Mouse (Mus musculus) heart, adult 2 months (tissue): ENCODE measurements around the gene Lpar6. TPM values are rescaled to one million over a fixed set of nuclear protein-coding genes. Genes with fewer than 3 reads are reported as not detected.

ENCODE experiments used
- DNase-seq, 2 experiments: peaks; one replicate each; pipeline ENCODE4 v3.0.0; 2021
- H3K27ac ChIP-seq: fragments of 200-600 bp; 2 replicates; pipeline ENCODE4 v1.8.1; 2022
- H3K27me3 ChIP-seq: fragments of 200-500 bp; 2 replicates; pipeline ENCODE4 v1.6.1; 2012; ENCODE audit warnings: mild to moderate bottlenecking, low read length, inconsistent platforms, mixed read lengths; ENCODE audit not compliant: control insufficient read depth, insufficient read depth
- H3K36me3 ChIP-seq: fragments of 200-500 bp; 2 replicates; pipeline ENCODE4 v1.6.1; 2012; ENCODE audit warnings: low read length, inconsistent platforms; ENCODE audit not compliant: control insufficient read depth, insufficient read depth
- H3K4me1 ChIP-seq: fragments of 200-500 bp; 2 replicates; pipeline ENCODE4 v1.6.1; 2011; ENCODE audit warnings: low read length; ENCODE audit not compliant: control insufficient read depth, insufficient read depth
- H3K4me3 ChIP-seq: fragments of 200-600 bp; 2 replicates; pipeline ENCODE4 v1.8.1; 2022
- H3K79me2 ChIP-seq: fragments of 200-500 bp; replicated peaks from 2 replicates; pipeline ENCODE4 v1.6.1; 2012; ENCODE audit warnings: mild to moderate bottlenecking, inconsistent platforms, low read length, moderate library complexity, mixed read lengths; ENCODE audit not compliant: control insufficient read depth, insufficient read depth
- H3K9ac ChIP-seq: fragments of 200-500 bp; 2 replicates; pipeline ENCODE4 v1.6.1; 2012; ENCODE audit warnings: low read depth, mild to moderate bottlenecking, control low read depth, inconsistent platforms, low read length, mixed read lengths
- CTCF ChIP-seq: fragments of 200-600 bp; IDR thresholded peaks from 2 replicates; pipeline ENCODE4 v1.8.1; 2022; ENCODE audit warnings: antibody characterized with exemption, mild to moderate bottlenecking, moderate library complexity
- EP300 ChIP-seq: fragments of 200-500 bp; IDR thresholded peaks from 2 replicates; pipeline ENCODE4 v1.6.1; 2011; ENCODE audit warnings: low read depth, low read length, control low read depth; ENCODE audit not compliant: insufficient read depth
- POLR2A ChIP-seq: fragments of 200-500 bp; IDR thresholded peaks from 2 replicates; pipeline ENCODE4 v1.6.1; 2011; ENCODE audit warnings: mild to moderate bottlenecking, low read depth, low read length, control low read depth; ENCODE audit not compliant: insufficient read depth
- WGBS: fragments of 180-500 bp; shearing (Covaris S2); methylation state at CpG from one replicate; pipeline ENCODE4 v1.1.7; 2018; 5-methylcytosine and 5-hydroxymethylcytosine counted together
- intact Hi-C: fragments of 180-260 bp; cut with DNase I; formaldehyde crosslinking; loops from one replicate; pipeline ENCODE4 v1.15.1; 2025
- polyA plus RNA-seq: library from polyadenylated mRNA; depleted of rRNA; stranded (reverse); fragments of >200 nt; gene quantifications from 2 replicates; pipeline ENCODE4 v1.2.3, GENCODE M21; 2012
- total RNA-seq, 2 experiments: library from RNA; stranded (reverse); gene quantifications; 2 replicates each; pipeline ENCODE4 v1.2.3; 2021

The Lpar6 gene
- total and polyA plus RNA-seq, 3 experiments: 1.5 to 2.3 (median 2.3) TPM

GRCm38 (mm10) chr14:73211477-73211876 lies 26.2 kb upstream of the Lpar6 start:
- peaks cover 4% of the 10 kb centered on the region; the same call in 1 of the 2 replicates for H3K4me1 ChIP-seq
- no peaks in the 10 kb centered on the region for H3K79me2 ChIP-seq
- DNase-seq: no peak
- intact Hi-C loops: no loop called here
- peaks cover 7% of the 10 kb centered on the region for H3K36me3 ChIP-seq
- no peak for TF ChIP-seq POLR2A
- no peak for TF ChIP-seq CTCF
- TF ChIP-seq EP300: no peak
- H3K4me3 ChIP-seq: no peak overlapping the region
- 78% methylated on average over 5 of the region's 5 CpGs for WGBS
- H3K27me3 ChIP-seq: no peaks in the 10 kb centered on the region
- no peak overlapping the region for H3K9ac ChIP-seq
- no peak overlapping the region for H3K27ac ChIP-seq

DNA sequence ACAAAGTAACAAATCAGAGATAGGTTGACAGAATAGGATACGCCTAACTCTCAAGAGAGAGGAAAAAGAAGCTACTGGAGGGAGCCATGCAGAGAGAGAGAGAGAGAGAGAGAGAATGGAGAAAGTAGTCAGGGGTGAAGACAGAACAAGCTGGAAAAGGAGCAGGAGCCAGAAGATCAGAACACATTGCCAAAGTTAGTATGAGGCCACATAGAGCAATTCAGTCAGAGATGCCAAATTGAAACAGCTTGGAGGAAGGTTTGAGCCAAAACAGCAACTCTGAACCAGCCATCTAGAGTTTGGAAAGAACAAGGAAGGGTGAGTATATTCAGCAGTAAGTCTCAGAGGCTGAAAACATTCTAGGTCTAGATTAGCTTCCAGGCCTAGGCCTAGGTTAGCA lies 20.6 kb upstream of the Lpar6 start:
- Histone ChIP-seq H3K4me1 (no peaks in the 10 kb centered on the region; the same call in 1 of the 2 replicates), H3K27me3 (no peaks in the 10 kb centered on the region), H3K27ac (no peak overlapping the region; the same call in 1 of the 2 replicates), H3K9ac (no peak overlapping the region), H3K36me3 (peaks cover 4% of the 10 kb centered on the region), H3K4me3 (no peak overlapping the region), H3K79me2 (no peaks in the 10 kb centered on the region)
- WGBS: 87% methylated on average over 1 of the region's 1 CpGs
- DNase-seq: peak in 1 of 2 experiments; percentile 34
- TF ChIP-seq CTCF (no peak), POLR2A (no peak), EP300 (no peak)
- intact Hi-C loops: no loop called here

GRCm38 (mm10) chr14:73222316-73222970 lies 15.3 kb upstream of the Lpar6 start:
- peaks cover 13% of the 10 kb centered on the region for H3K4me1 ChIP-seq
- no peak overlapping the region for H3K9ac ChIP-seq
- intact Hi-C loops: no loop called here
- no peak for DNase-seq
- H3K79me2 ChIP-seq: no peaks in the 10 kb centered on the region
- WGBS: 80% methylated on average over 9 of the region's 9 CpGs
- no peak overlapping the region for H3K4me3 ChIP-seq
- H3K36me3 ChIP-seq: peaks cover 9% of the 10 kb centered on the region
- no peak for TF ChIP-seq CTCF
- no peak for TF ChIP-seq POLR2A
- TF ChIP-seq EP300: no peak
- no peak overlapping the region for H3K27ac ChIP-seq
- no peaks in the 10 kb centered on the region for H3K27me3 ChIP-seq

DNA sequence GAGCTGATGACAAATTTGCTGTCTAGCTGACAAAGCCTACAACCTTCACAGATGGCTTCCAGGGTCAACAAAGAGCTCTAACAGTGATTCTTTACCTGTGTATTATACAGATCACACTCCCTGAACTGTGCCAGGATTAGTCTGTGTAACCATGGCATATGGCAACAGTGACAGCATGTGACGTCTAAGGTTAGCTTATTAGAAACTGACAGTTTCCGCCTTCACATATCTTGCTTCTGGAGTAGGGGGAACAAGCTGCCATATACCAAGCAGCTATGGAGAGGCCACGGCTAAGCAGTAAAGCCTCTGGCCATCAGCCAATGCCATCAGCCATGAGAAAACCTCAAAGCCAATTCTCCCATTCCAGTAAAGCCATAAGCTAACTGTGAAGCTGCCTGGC lies 11.3 kb upstream of the Lpar6 start:
- Histone ChIP-seq H3K4me3 (no peak overlapping the region), H3K79me2 (no peaks in the 10 kb centered on the region), H3K36me3 (peaks cover 19% of the 10 kb centered on the region), H3K4me1 (peaks cover 17% of the 10 kb centered on the region), H3K9ac (no peak overlapping the region), H3K27ac (peak overlapping the region; percentile 87), H3K27me3 (no peaks in the 10 kb centered on the region)
- 81% methylated on average over 3 of the region's 3 CpGs for WGBS
- TF ChIP-seq CTCF: no peak
- TF ChIP-seq POLR2A: no peak
- no peak for TF ChIP-seq EP300
- no peak for DNase-seq
- intact Hi-C loops: no loop called here

DNA sequence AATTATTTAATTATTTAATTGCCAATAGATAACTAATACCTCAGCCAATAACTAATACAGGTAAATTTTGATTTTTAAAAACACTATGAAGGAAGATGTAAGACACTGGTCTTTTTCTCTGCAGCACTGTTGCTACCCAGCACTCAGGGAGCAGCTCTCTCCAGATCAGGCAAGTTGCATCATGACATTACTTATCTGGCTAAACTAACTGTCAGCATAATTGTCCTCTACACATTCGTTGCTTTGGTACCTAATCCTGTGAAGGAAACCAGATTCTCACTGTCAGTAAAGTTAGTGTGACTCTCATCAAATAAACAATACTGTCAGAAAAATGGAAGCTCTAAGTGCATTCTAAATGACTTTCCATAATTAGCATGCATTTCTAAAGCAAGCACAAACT lies 10.8 kb upstream of the Lpar6 start:
- WGBS: 10% methylated on average over 1 of the region's 1 CpGs
- intact Hi-C loops: no loop called here
- Histone ChIP-seq H3K4me3 (no peak overlapping the region), H3K27me3 (no peaks in the 10 kb centered on the region), H3K36me3 (peaks cover 23% of the 10 kb centered on the region), H3K9ac (no peak overlapping the region), H3K4me1 (peaks cover 20% of the 10 kb centered on the region), H3K27ac (peak overlapping the region; percentile 87), H3K79me2 (no peaks in the 10 kb centered on the region)
- TF ChIP-seq POLR2A: no peak
- TF ChIP-seq EP300: no peak
- no peak for TF ChIP-seq CTCF
- no peak for DNase-seq

DNA sequence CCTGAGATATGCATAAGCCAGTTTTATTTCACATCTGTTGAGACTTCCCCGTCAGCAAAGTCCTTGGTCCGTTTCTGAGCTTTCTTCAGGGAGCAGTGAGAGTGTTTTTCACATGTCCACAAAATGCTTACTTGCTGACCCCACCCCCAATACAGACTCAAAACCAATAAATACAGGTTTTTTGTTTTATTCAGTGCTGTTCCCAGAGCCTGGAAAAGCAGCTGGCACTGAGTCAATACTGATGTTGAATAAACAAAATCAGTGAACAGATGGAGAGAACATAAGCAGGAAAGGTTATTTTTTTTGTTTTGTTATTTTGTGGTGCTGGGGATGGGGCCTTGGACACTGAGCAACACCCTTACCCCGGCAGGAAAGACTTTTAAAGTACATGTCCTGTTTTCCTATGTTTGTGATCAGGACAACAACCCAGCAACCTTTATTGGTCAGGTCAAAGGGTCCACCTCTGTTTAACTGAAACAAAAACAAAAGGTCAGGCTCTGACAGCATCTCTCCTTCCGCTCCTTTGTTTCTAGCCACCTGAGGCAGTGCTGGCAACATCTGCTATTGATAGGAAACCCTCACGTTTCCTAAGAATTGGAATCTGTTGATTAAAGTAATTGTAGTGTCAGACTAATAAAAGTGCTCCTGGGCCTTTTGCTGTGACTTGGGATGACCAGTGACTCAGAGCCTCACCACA lies 6.3 kb upstream of the Lpar6 start:
- Histone ChIP-seq H3K36me3 (peaks cover 25% of the 10 kb centered on the region), H3K4me3 (no peak overlapping the region), H3K27ac (peak overlapping the region; percentile 74), H3K4me1 (peaks cover 23% of the 10 kb centered on the region), H3K27me3 (no peaks in the 10 kb centered on the region), H3K79me2 (no peaks in the 10 kb centered on the region), H3K9ac (no peak overlapping the region)
- WGBS: 38% methylated on average over 5 of the region's 5 CpGs
- peak; percentile 19; the same call in 1 of the 2 replicates for TF ChIP-seq EP300
- no peak for TF ChIP-seq CTCF
- no peak for TF ChIP-seq POLR2A
- intact Hi-C loops: no loop called here
- DNase-seq: peak in 1 of 2 experiments; percentile 26
